Mouse (Mus musculus): ENCODE data around the gene Cyp1b1.

Cyp1b1 gene

DNA sequence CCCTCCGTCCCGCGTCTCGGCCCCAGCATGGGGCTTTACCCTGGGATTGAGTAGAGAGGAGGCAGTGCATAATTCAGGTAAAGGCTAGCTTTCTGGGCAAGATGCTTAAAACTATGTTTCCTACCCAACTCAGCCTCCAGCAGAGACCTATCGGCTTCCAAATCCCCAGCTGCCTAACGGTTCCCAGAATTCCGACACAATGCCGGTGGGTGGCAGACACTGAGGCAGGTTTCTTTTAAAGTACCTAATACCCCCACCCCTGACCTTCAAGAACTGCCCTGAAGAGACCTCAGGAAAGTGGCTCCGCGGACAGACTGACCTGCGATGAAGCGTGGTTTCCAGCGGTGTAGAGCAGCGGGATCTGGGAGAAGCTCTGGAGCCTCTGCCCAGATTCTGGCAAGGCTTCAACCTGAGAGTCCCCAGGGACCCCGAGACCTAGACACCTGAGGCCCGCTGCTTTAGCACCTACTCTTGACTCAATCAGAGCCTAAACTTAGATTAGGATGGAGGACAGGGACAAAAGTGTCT, 429 bp downstream of the Cyp1b1 start:
- in situ Hi-C loops (cut with MboI; ENCODE audit: low sequenced_read_pairs) = no loop called here

DNA sequence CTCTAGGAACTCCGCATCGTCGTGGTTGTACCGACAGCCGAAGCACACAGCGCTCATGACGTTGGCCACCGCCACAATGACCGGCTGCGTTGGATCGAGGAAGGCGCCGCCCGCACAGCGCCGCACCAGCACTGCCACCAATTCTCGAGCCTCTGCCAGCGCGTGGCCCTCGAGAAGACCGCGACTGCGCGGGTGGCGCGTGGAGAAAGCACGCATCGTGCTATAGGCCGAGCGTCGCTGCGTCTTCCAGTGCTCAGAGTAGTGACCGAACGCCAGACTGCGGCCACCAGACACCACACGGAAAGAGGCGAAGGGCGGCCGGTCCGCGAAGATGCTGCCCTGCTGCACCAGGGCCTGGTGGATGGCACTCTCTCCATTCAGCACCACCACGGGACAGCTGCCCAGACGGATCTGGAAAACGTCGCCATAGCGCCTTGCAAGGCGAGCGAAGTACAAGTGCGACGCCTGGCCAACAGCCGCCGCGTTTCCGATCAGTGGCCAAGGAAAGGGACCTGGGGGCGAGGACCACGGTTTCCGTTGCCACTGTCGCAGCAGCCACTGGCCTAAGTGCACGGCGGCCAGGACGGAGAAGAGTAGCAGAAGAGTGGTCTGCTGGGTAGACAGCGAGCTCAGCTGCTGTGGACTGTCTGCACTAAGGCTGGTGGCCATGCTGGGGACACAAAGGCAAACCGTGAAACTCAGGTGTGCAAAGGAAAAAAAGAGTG, 1.1 kb downstream of the Cyp1b1 start:
- in situ Hi-C loops (cut with MboI; ENCODE audit: low sequenced_read_pairs) = no loop called here

DNA sequence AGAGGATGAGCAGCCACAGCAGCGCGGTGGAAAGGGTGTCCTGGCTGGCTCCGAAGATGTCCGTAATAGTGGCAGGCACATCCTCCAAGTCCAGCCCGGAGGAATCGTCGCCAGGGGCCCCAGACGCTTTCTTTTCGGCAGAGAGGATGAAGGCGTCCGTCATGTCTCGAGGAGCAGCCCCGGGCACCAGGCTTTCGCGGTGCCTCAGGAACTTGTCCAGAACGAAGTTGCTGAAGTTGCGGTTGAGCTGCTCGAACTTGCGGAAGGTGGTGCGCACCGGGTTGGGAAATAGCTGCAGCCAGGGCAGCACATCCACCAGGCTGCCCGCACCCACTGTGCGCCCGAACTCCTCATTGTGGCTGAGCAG, 1.6 kb downstream of the Cyp1b1 start:
- in situ Hi-C loops (cut with MboI; ENCODE audit: low sequenced_read_pairs) = no loop called here

DNA sequence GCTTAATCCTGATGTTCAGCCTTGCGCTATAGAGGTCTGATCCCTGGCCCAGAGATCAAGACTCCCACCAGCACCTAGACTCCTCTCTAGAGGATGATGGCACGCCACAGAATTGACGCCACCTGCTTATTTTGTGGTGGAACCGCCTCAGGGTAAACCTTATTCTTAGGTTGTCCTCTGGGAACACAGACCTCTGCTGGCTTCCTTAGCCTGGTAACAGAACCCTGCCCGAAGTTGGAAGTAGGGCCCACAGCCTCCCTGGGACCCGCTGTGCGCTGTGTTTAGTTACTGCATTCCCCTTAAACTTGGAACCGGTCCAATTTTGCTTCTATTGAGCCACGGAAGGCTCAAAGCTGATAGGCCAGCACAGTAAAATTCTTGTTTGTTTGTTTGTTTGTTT, 2.3 kb downstream of the Cyp1b1 start:
- in situ Hi-C loops (cut with MboI; ENCODE audit: low sequenced_read_pairs) = no loop called here

DNA sequence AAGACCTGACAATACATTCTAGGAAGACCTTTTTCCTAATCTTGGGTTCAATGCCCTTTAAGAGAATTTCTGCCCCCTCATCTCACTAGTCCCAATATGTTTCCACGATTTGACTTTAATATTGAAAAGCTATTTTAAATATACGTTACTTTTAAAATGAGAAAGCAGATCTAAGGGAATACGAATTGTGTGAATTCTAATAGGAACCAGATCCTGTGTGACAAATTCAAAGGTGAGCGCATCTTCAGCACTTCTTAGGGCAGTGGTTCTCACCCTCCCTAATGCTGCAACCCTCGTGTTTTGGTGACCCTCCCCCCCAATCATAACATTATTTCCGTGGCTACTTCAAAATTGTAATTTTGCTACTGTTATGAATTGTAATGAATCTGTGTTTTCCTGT, 2.9 kb downstream of the Cyp1b1 start:
- in situ Hi-C loops (cut with MboI; ENCODE audit: low sequenced_read_pairs) = no loop called here

DNA sequence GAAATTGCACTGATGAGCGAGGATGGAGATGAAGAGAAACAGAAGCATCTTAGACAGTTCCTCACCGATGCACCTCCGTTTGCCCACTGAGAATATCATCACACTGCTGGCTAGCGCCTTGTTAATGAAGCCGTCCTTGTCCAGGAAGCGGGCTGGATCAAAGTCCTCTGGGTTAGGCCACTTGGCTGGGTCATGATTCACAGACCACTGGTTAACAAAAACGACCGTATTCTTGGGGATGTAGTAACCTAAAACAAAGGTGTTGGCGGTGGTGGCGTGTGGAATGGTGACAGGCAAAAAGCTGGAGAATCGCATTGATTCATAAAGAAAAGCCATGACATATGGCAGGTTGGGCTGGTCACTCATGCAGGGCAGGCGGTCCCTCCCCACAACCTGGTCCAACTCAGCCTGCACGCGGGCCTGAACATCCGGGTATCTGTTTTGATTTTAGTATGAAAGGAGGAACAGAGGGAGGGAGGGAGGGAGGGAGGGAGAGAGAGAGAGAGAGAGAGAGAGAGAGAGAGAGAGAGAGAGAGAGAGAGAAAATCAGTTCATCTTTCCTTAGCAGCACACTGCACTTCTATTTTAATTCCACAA, 4.5 kb downstream of the Cyp1b1 start:
- in situ Hi-C loops (cut with MboI; ENCODE audit: low sequenced_read_pairs) = no loop called here

DNA sequence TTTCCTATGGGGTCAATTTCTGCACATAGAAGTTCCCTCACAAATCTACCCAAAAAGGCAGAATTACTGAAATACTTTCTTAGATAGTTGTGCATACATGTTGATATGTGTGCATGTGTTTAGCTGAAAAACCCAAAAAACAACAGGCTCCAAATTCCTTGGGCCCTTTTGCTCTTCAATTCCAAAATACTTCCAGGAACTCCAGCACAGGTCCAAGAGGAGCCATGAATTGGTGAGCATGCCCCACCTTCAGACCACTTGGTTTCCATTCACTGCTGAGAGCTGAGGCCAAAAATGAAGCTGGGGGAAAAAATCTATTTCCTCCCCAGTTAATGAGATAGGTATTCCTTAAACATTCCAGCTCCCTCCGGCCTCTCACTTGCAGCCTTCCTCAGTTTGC, 5.1 kb downstream of the Cyp1b1 start:
- in situ Hi-C loops (cut with MboI; ENCODE audit: low sequenced_read_pairs) = no loop called here

DNA sequence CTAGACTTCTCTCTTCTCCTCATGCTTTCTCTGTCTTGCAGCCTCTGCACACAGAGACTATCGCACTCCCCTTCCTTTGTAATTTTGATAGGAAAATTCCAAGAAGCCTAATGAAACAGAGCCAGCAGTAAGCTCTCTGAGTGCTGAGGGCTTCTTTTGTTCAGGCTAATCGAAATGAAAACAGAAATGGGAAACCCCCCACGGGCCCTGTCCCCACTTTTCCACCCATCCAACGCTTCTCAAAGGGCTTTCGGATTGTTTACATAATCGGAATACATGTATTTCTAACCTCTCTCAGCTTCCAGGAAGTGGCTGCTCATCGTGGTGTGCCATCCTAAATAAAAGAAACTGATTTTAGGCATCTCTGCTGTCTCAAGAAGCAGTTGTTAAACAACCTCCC, 6.7 kb downstream of the Cyp1b1 start:
- in situ Hi-C loops (cut with MboI; ENCODE audit: low sequenced_read_pairs) = no loop called here

DNA sequence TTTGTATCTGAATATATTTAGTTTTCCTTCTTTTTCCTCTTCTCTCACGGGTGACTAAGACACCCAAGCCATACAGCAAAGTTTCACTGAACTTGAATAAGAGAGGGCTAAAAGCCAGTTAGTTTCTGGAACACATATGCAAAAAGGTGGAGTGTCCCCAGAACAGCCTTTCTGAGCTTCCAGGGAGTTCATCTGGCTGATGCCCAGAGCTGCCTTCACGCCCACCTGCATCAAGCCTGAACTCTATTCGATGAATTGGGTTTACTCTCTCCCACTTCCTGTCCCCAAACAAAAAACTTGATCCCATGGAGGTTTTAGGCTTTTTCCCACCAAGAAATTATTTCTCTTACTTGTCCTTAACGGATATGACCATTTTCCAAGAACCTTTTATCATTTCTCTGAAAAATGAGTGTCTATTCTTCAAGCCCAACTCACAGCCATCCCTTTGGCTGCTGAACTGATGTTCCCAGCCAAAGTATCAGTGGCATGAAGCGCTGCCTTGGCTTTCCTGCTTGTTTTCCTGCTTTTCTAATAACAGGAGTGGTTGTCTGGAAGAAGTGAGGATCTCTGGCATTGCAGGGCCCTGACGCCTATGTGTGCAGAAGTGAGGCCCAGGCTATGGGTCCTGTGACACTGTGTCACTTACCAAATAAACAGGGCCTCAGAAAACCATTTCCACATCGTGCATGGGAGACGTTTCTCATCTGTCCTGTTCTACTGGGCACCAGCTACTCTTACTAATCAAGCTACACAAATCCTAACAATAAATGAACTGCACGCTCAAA, 9.0 kb downstream of the Cyp1b1 start:
- in situ Hi-C loops (cut with MboI; ENCODE audit: low sequenced_read_pairs) = no loop called here

DNA sequence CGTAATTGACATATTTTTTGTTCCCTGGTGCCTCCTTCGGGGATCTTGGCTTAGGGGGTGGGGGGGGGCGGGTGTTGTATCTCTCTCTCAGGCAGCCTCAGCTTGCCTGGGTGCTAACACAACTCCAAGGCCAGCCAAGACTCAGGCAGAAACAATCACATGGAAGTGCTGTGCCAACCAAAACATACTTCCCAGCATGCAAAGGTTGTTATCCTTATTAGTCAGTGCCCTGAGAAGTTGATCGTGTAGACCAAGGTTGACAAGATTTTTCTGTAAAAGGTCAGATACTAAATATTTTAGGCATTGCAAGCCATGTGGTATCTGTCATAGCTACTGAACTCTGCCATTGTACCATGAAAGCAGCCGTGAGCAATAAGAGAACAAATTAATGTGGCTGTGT, 14.0 kb downstream of the Cyp1b1 start:
- in situ Hi-C loops (cut with MboI; ENCODE audit: low sequenced_read_pairs) = no loop called here

DNA sequence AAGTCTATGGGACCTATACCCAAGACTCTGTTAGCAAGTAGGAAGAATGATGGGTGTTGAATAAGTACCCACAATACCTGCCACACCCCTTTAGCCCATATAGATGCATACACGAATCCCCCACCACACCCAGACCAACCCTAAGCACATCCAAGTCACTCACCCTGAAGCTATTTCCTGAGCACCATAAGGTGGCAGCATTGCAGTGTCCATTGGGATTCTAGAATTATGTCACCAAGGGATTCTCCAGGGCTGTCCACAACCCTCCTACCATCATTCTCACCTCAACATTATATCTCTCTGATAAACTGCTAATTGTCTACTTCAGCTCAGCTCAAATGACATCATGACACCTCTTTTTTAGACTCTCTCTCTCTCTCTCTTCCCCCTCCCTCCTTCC, 15.7 kb downstream of the Cyp1b1 start:
- in situ Hi-C loops (cut with MboI; ENCODE audit: low sequenced_read_pairs) = no loop called here

DNA sequence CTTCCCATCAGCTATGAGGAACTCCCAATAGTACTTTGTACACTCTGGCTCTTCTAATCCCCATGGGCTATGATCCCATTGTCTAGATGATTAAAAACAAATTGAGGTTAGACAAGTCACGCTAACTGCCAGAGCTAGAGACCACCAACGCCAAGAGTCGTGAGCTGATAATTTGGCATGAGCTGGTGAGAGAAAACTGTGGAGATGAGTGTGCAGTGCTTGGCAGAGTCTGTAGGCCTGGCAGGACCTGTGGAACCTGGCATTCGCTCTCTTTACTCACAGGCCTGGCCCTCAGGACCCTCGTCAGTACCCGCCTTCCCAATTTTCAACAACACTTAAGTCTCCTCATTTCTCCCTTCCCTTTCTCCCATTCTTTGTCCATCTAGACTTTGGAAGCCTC, 19.3 kb downstream of the Cyp1b1 start:
- in situ Hi-C loops (cut with MboI; ENCODE audit: low sequenced_read_pairs) = no loop called here

DNA sequence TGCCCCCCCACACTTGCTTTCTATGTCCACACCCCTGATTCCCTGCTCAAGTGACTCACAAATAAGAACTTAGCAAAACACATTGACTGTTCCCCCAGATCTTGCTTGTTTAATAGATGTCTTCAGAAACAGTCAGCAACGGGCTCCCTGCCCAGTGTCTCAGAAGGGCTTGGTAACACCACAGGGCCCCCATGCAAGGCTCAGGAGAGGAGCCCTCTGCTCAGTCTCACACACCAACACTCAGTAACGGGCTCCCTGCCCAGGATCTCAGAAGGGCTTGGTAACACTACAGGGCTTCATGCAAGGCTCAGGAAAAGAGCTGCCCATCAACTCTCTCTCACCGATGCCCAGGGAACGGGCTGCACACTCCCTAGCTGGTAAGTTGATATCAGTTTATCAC, 19.8 kb downstream of the Cyp1b1 start:
- in situ Hi-C loops (cut with MboI; ENCODE audit: low sequenced_read_pairs) = no loop called here

DNA sequence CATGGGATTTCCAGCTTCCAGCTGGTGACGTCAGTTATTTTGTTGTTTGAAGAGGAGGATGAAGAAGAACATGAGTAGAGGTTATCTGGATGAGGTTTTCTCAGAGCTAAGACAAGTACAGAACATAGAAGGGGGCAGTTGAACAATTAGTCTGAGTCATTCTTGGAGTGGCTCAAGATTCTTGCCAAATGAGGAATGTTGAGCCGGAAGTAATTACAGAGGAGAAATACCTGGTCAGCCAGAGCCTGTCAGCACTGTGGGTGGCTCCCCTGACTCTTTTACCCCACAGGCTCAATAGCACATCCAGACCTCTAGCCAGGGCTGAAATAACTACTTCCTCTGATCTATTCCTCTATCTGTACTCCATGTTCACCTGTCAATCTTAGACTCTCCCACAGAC, 44.0 kb downstream of the Cyp1b1 start:
- in situ Hi-C loops (cut with MboI; ENCODE audit: low sequenced_read_pairs) = loop anchor here (25.0 kb wide), 1 partner anchor 166 kb away; no protein-coding TSS in a partner anchor

DNA sequence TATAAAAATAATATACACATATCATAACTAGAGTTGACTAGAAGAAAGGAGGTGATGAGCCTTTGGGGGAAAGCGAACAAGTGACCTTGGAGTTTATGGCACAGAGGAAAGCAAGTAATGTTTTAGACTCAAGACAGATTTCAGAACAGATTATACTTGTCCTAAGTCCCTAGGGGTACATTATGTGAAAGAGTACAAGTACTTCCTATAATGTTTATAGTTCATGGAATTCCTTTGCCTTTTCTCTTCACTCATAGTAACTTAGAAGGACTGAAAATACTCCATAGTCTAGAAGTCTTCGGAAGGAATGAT, 50.8 kb downstream of the Cyp1b1 start:
- in situ Hi-C loops (cut with MboI; ENCODE audit: low sequenced_read_pairs) = loop anchor here (10.0 to 25.0 kb wide), 2 partner anchors 173 to 341 kb away; no protein-coding TSS in a partner anchor

DNA sequence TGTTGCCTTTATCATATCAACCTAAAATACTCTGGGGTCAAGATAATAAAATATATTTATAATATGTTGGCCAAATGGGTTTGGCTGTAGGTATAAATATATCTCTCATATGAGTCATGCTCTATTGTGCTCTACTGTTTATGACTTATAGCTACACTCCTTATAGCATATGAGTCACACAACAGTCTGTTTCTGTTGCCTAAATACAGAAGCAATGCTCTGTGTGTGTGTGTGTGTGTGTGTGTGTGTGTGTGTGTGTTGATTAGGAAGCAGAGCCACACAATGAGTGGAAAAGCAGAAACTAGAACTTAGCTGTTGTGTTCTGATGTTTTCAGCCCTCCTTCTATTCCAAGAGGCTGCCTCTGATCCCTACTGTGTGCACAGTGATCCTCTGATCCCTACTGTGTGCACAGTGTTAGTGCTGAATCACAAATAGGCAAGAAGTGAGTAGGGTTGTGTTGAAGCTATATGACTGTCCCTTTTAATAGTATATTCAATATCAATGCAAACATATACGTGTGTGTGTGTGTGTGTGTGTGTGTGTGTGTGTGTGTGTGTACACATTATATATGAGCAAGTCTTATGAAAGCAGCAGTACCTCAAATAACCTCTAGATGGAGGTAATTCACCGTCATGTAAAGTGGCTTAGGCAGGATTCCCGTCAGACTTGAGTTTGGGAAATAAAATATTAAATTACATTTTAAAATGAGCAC, 51.3 kb downstream of the Cyp1b1 start:
- in situ Hi-C loops (cut with MboI; ENCODE audit: low sequenced_read_pairs) = loop anchor here (10.0 to 25.0 kb wide), 2 partner anchors 174 to 341 kb away; no protein-coding TSS in a partner anchor

DNA sequence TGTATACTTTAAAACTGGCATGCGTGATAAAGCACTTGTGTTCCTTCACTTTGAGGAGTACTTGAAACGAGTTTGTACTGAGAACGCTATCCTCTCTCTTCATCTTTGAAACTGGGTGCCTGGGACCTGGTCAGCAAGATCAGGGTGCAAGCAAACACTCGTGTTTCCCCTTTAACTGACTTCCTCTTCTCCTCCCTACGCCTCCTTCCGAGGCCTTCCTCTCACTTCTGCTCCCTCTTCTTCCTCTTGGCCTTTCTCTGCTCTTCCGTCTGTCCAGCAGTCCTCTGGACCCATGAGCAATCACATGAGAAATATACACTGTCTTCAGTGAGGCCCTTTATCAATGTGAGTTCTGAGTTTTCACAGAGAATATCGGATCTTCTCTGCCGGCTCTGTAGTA, 53.0 kb downstream of the Cyp1b1 start:
- in situ Hi-C loops (cut with MboI; ENCODE audit: low sequenced_read_pairs) = loop anchor here (10.0 to 25.0 kb wide), 2 partner anchors 175 to 343 kb away; no protein-coding TSS in a partner anchor

DNA sequence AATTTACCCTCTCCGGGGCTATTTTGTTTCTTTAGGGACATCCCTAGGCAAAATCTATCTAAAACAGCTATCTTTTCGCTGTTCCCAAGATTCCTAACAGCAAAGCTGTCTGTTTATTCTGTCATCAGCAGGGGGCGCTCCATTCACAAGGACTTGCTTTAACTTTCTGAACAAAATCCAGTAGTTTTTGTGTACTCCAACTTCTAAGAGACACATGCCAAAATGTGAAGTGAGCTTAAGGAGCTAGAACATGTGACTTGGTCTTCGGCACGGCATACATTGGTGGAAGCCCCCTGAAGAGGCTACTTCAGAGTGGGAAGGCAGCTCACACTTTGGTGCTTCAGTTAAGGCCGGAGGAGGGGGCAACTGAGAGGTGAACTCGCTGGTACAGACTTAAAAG, 53.5 kb downstream of the Cyp1b1 start:
- in situ Hi-C loops (cut with MboI; ENCODE audit: low sequenced_read_pairs) = loop anchor here (10.0 to 25.0 kb wide), 2 partner anchors 176 to 343 kb away; no protein-coding TSS in a partner anchor

DNA sequence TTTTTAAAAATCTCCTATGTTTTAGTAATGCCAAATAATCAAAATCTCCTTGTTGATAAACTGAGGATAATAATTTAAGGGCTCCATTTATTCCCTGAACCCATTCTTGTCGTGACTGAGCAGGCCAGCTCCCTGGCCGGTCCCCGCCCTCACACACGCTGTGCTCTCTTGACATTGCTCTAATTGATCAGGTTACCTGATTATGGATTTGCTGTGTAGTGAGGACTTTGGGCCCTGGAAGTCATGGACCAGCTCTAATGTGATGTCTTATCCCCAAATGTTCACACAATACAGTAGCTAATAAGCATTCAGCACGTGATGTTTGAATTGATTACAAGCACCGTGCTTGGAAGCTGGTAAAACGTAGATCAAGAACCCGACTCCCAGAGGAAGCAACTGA, 56.0 kb downstream of the Cyp1b1 start:
- in situ Hi-C loops (cut with MboI; ENCODE audit: low sequenced_read_pairs) = loop anchor here (25.0 kb wide), 1 partner anchor 178 kb away; no protein-coding TSS in a partner anchor

DNA sequence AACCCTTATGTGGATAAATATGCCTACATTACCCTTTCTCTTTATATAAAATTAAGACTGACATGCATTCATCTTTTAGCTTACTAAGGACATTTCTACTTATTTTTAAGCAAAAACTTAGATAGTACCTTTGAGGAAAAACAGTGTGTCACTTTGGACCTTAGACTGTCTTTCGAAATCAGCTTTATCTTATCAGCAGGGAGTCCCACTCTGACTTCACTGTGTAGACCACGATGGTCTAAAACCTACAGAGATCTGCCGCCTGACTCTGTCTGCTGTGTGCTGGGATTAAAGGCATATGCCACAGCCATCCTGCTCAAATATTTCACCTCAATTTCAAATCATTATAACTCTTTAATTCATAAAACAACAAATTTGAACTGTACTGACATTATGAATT, 56.4 kb downstream of the Cyp1b1 start:
- in situ Hi-C loops (cut with MboI; ENCODE audit: low sequenced_read_pairs) = loop anchor here (25.0 kb wide), 1 partner anchor 179 kb away; no protein-coding TSS in a partner anchor

DNA sequence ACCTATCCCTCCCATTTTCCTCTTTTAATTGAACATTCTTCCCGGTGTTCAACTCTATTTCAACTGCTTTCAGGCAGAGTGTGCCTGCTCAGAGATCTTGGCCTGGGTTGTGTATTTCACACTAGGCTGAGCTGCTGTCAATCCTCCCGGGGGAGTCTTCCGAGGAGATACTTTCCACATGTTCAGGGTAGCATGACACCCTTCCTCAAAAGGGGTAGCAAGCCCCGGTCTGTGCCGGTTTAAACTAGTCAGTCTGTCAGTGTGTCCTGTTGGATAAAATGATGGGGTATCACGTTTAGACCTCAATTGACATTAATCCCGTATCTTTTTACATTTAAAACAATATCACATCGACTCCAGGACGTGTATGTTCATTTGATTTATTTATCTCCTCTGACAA, 57.1 kb downstream of the Cyp1b1 start:
- in situ Hi-C loops (cut with MboI; ENCODE audit: low sequenced_read_pairs) = loop anchor here (25.0 kb wide), 1 partner anchor 180 kb away; no protein-coding TSS in a partner anchor
